Mouse (Mus musculus) C2C12 (cell line): ENCODE results near the gene Slit3. TPM values are rescaled to one million over a fixed set of nuclear protein-coding genes. Genes with fewer than 3 reads are reported as not detected.

Experiments used
- H3K27me3 ChIP-seq: one replicate; pipeline ENCODE4 v1.6.1; 2011; ENCODE audit not compliant: control insufficient read depth, insufficient read depth, insufficient read length
- H3K36me3 ChIP-seq: one replicate; pipeline ENCODE4 v1.6.1; 2011; ENCODE audit not compliant: control insufficient read depth, insufficient read depth
- H3K4me3 ChIP-seq: one replicate; pipeline ENCODE4 v1.5.1; 2011; ENCODE audit warnings: mild to moderate bottlenecking, control low read depth; ENCODE audit not compliant: poor library complexity, insufficient read depth, severe bottlenecking
- H3K79me2 ChIP-seq: one replicate; pipeline ENCODE4 v1.6.1; 2011; ENCODE audit not compliant: control insufficient read depth, insufficient read depth
- H3K79me3 ChIP-seq: one replicate; pipeline ENCODE4 v1.6.1; 2011; ENCODE audit warnings: low read depth, control low read depth
- H3ac ChIP-seq: one replicate; pipeline ENCODE3; 2011; ENCODE audit warnings: low read depth; ENCODE audit not compliant: control insufficient read depth, insufficient read length
- CEBPB ChIP-seq: IDR thresholded peaks from one replicate; pipeline ENCODE4 v1.6.1; 2011; ENCODE audit warnings: low read depth, mild to moderate bottlenecking, control low read depth, moderate library complexity
- CTCF ChIP-seq: IDR thresholded peaks from one replicate; pipeline ENCODE4 v1.5.1; 2011; ENCODE audit not compliant: control insufficient read depth, insufficient read depth, insufficient read length
- FOSL1 ChIP-seq: IDR thresholded peaks from one replicate; pipeline ENCODE4 v1.8.0; 2011; ENCODE audit warnings: mild to moderate bottlenecking, low read length; ENCODE audit not compliant: poor library complexity, insufficient read depth, severe bottlenecking
- MAX ChIP-seq: IDR thresholded peaks from one replicate; pipeline ENCODE4 v1.6.1; 2011; ENCODE audit warnings: mild to moderate bottlenecking, control low read depth
- MYOD1 ChIP-seq: IDR thresholded peaks from one replicate; pipeline ENCODE4 v1.6.1; 2011; ENCODE audit warnings: low read depth; ENCODE audit not compliant: control insufficient read depth, insufficient read length
- MYOG ChIP-seq: IDR thresholded peaks from one replicate; pipeline ENCODE4 v1.6.1; 2011; ENCODE audit not compliant: control insufficient read depth, insufficient read length; ENCODE audit errors: extremely low read depth
- USF1 ChIP-seq: IDR thresholded peaks from one replicate; pipeline ENCODE4 v1.6.1; 2011; ENCODE audit warnings: low read depth, mild to moderate bottlenecking, control low read depth, moderate library complexity
- polyA plus RNA-seq: library from polyadenylated mRNA; unstranded; fragments of >200 nt; fragmentation: generic; extraction: Trizol; gene quantifications from one replicate; pipeline ENCODE4 v1.2.1, GENCODE M21; 2012; ENCODE audit warnings: missing spikeins

The Slit3 gene
- polyA plus RNA-seq, 1 experiment: not detected

DNA sequence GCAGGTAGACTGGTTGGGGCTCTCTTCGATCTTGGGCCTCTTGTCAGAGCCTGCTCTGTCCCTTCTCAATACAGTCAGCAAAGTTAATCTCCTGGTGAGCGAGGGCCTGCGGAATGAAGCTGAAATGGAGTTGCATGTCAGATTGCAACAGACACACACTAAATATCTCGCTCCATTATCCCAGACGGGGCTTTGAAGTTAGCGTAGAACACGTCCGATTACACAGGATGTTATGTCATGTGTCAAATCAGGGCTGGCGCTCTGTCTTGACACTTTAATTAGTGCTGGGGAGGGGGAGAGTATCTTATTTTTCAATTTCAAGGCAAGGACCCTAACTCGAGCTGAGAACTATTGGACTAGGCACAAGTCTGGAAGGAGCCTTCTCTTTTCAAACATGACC lies 243.4 kb downstream of the Slit3 start:
- Histone ChIP-seq H3K36me3 (no peaks in the 10 kb centered on the region), H3ac (no peak overlapping the region), H3K79me3 (no peaks in the 10 kb centered on the region), H3K27me3 (no peaks in the 10 kb centered on the region), H3K79me2 (no peaks in the 10 kb centered on the region), H3K4me3 (no peak overlapping the region)
- TF ChIP-seq CEBPB: no peak
- no peak for TF ChIP-seq MYOG
- TF ChIP-seq MAX: no peak
- TF ChIP-seq USF1: no peak
- TF ChIP-seq FOSL1: no peak
- TF ChIP-seq MYOD1: no peak
- TF ChIP-seq CTCF: no peak

DNA sequence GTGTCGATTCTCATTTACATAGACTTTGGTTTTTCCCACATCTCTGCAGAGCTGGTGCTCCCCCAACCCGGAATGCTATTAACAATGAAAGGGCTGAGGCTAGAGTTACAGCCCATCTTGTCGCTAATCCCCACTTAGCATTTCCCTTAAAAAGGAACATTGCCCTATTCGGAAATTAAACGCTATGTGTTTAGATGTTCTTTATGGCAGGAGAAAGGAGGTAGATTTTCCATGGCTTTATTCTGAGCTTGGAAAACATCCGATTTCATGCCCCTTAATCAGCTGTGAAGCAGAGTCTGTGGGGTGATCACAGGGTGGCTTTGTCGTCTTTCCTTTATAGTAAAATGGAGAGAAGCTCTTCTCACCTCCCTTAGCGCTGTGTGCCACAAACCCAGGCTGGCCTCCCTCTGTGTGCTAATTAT lies 244.5 kb downstream of the Slit3 start:
- H3K36me3 ChIP-seq: no peaks in the 10 kb centered on the region
- no peaks in the 10 kb centered on the region for H3K79me2 ChIP-seq
- TF ChIP-seq MAX: no peak
- TF ChIP-seq MYOG: no peak
- no peak for TF ChIP-seq CEBPB
- TF ChIP-seq USF1: no peak
- no peak for TF ChIP-seq FOSL1
- TF ChIP-seq MYOD1: no peak
- TF ChIP-seq CTCF: no peak
- H3K27me3 ChIP-seq: no peaks in the 10 kb centered on the region
- H3K4me3 ChIP-seq: no peak overlapping the region
- no peaks in the 10 kb centered on the region for H3K79me3 ChIP-seq
- H3ac ChIP-seq: no peak overlapping the region

DNA sequence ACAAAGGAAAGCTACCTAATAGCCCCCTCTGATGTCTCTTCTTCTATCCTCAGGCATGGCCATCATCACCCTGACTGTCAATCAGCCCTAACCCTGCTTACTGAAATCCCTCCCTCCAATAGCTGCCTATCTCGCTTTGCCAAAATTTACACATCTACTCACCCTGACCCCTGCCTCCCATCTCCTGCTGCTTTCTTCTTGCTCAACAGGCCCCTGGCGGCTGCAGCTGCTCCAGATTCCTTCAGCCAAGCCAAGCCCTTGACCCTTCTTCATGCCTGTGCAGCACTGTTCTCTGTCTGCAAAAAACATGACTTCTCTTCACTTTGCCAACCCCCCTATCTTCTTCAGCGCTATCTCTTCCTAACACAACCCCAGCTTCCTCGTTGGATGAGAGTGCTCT lies 245.6 kb downstream of the Slit3 start:
- Histone ChIP-seq H3K79me3 (no peaks in the 10 kb centered on the region), H3ac (no peak overlapping the region), H3K4me3 (no peak overlapping the region), H3K36me3 (no peaks in the 10 kb centered on the region), H3K79me2 (no peaks in the 10 kb centered on the region), H3K27me3 (no peaks in the 10 kb centered on the region)
- TF ChIP-seq FOSL1: no peak
- no peak for TF ChIP-seq MAX
- TF ChIP-seq MYOG: no peak
- TF ChIP-seq CTCF: no peak
- no peak for TF ChIP-seq CEBPB
- TF ChIP-seq MYOD1: no peak
- TF ChIP-seq USF1: no peak

DNA sequence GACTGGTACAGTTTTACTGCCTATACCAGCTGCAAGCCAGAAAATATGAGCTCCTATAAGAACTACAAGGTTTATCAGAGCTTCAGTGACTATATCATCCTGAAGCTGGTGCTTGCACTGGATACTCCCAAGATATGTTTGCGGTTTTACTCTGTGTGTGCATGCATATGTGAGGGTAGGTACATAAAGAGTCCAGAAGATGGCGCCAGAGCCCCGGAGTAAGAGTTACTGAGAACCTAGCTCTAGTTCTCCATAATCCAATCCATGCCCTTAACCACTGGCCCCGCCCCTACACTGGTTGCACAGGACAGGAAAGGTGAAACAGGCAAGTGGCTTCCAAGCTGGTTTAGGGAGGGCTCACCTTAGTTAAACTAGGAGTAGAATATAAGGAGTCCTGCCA lies 246.2 kb downstream of the Slit3 start:
- H3K36me3 ChIP-seq: no peaks in the 10 kb centered on the region
- H3ac ChIP-seq: no peak overlapping the region
- no peaks in the 10 kb centered on the region for H3K27me3 ChIP-seq
- no peaks in the 10 kb centered on the region for H3K79me3 ChIP-seq
- no peaks in the 10 kb centered on the region for H3K79me2 ChIP-seq
- TF ChIP-seq MYOG (no peak), CEBPB (no peak)
- no peak overlapping the region for H3K4me3 ChIP-seq

DNA sequence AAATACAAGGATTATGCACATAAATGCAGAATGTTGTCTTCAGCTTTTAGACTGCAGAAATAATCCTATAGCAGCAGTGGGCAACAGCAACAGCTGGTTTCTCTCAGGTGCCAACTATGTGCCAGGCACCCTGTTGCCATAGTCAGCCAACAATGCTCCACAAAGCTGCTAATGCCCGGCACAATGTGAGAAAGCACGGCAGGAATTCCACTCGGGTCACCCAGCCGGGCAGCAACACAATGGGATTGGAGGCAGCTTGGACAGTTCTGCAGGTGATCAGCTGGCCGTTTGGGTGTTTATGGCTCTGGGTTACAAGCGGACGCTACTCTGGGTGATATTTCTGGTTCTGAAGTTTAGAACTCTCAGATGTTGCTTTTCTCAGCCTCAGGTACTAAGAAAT lies 248.9 kb downstream of the Slit3 start:
- H3K27me3 ChIP-seq: no peaks in the 10 kb centered on the region
- no peak overlapping the region for H3ac ChIP-seq
- no peak overlapping the region for H3K4me3 ChIP-seq
- H3K36me3 ChIP-seq: no peaks in the 10 kb centered on the region
- no peak for TF ChIP-seq MYOG
- TF ChIP-seq CTCF: no peak
- no peaks in the 10 kb centered on the region for H3K79me2 ChIP-seq
- no peaks in the 10 kb centered on the region for H3K79me3 ChIP-seq

DNA sequence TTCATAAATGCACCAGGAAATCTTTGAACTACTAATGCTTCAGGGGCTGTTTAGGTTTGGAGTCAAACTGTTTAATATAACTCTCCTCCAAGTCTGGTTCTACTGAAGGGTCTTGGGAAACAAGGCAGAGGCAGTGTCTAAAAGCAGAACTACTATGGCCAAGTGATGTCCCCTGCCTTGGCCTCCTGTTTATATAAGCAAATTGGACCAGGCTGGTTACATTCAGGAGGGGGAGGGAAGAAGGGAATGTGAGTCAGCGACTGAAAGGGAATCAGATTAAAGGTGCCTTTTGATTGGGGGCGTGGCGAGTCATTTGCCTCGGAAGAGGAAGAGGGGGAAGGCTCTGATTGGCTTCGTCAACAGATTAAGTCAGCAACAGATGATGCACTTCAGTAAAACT lies 249.7 kb downstream of the Slit3 start:
- Histone ChIP-seq H3K36me3 (no peaks in the 10 kb centered on the region), H3K79me2 (no peaks in the 10 kb centered on the region), H3K4me3 (no peak overlapping the region), H3ac (no peak overlapping the region), H3K79me3 (no peaks in the 10 kb centered on the region), H3K27me3 (no peaks in the 10 kb centered on the region)
- TF ChIP-seq MYOD1 (no peak), USF1 (no peak), MYOG (no peak), FOSL1 (no peak), CEBPB (no peak), MAX (no peak), CTCF (no peak)
